Mouse (Mus musculus) liver, embryonic 14.5 days (tissue): ENCODE data around the gene Ddx27.

Experiments
- CTCF ChIP-seq: IDR thresholded peaks from 2 replicates; pipeline ENCODE4 v1.5.1; 2016; ENCODE audit warnings: antibody characterized with exemption, low read depth, control low read depth
- EP300 ChIP-seq: IDR thresholded peaks from 2 replicates; pipeline ENCODE4 v1.6.1; 2016; ENCODE audit warnings: antibody characterized with exemption, low read depth

DNA sequence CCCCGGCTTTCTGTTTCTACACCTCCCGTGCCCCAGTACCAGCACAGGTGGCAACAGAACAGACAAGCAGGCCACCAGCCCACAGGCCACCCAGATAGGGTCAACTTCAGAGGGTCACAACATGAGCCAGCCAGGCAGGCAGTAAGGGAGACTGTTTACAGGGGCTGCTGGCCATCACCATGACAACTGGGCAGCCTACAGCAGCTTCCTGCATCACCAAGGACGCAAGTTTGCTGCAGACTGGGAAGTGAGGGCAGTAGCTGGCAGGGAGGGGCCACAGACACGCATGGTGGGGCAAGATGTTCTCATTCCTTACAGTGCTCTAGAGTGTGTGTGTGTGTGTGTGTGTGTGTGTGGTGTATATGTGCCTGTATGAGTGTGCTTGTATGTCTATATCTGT lies 66.6 kb downstream of the Ddx27 start:
- no peak for TF ChIP-seq EP300
- TF ChIP-seq CTCF: no peak
